Mouse (Mus musculus): Measurements from ENCODE around the gene Unk. TPM values are rescaled to one million over a fixed set of nuclear protein-coding genes. Genes with fewer than 3 reads are reported as not detected.

The Unk gene
- polyA plus RNA-seq, 1 experiment from 2014 or later = 27.3 TPM

GRCm38 (mm10) chr11:116075539-116076265, 45.6 kb downstream of the Unk start:
- H3K9ac ChIP-seq = no peak overlapping the region
- H3K4me2 ChIP-seq = 0 out of 2 replicates have a peak overlapping the region, but pooled peaks have one; percentile 2
- no peak for ATAC-seq (ENCODE audit: insufficient read depth, low FRiP score, low read depth)
- no peak overlapping the region for H3K4me3 ChIP-seq (replicated peaks)
- H3K9me3 ChIP-seq = no peaks in the 10 kb centered on the region
- 44% methylated on average over 20 of the region's 20 CpGs for WGBS
- H3K27me3 ChIP-seq (replicated peaks) = no peaks in the 10 kb centered on the region
- peaks cover 15% of the 10 kb centered on the region; the same call in 1 of the 2 replicates for H3K36me3 ChIP-seq
- no peak overlapping the region for H3K27ac ChIP-seq
- H3K4me1 ChIP-seq = peaks cover 13% of the 10 kb centered on the region

GRCm38 (mm10) chr11:116076266-116076540, 46.1 kb downstream of the Unk start:
- no peak overlapping the region for H3K4me3 ChIP-seq (replicated peaks)
- H3K9ac ChIP-seq = no peak overlapping the region
- peaks cover 16% of the 10 kb centered on the region for H3K4me1 ChIP-seq
- peak overlapping the region; percentile 54; the same call in 1 of the 2 replicates for H3K4me2 ChIP-seq
- WGBS = 45% methylated on average over 7 of the region's 7 CpGs
- H3K36me3 ChIP-seq = peaks cover 19% of the 10 kb centered on the region
- H3K27ac ChIP-seq = no peak overlapping the region
- H3K27me3 ChIP-seq (replicated peaks) = no peaks in the 10 kb centered on the region
- no peak for ATAC-seq (ENCODE audit: insufficient read depth, low FRiP score, low read depth)
- H3K9me3 ChIP-seq = no peaks in the 10 kb centered on the region

GRCm38 (mm10) chr11:116076836-116077235, 46.7 kb downstream of the Unk start:
- Histone ChIP-seq H3K36me3 (peaks cover 25% of the 10 kb centered on the region), H3K4me1 (peaks cover 17% of the 10 kb centered on the region), H3K27me3 (replicated peaks) (no peaks in the 10 kb centered on the region), H3K4me3 (replicated peaks) (peak overlapping the region; percentile 28), H3K9me3 (no peaks in the 10 kb centered on the region), H3K4me2 (peak overlapping the region; percentile 54), H3K27ac (peak overlapping the region; percentile 89; the same call in 1 of the 2 replicates), H3K9ac (no peak overlapping the region)
- WGBS = 68% methylated on average over 7 of the region's 7 CpGs
- ATAC-seq (ENCODE audit: insufficient read depth, low FRiP score, low read depth) = no peak

GRCm38 (mm10) chr11:116077446-116078204, 47.5 kb downstream of the Unk start, which contains the start of gene Unc13d:
TSS of gene Unc13d (minus strand) at chr11:116077961.
- Histone ChIP-seq H3K27me3 (replicated peaks) (no peaks in the 10 kb centered on the region), H3K4me2 (peak within 1 kb of the TSS; percentile 54), H3K9me3 (no peaks in the 10 kb centered on the region), H3K4me3 (replicated peaks) (peak within 1 kb of the TSS; percentile 28), H3K4me1 (peaks cover 17% of the 10 kb centered on the region), H3K9ac (0 out of 2 replicates have a peak within 1 kb of the TSS, but pooled peaks have one; percentile 1), H3K27ac (peak within 1 kb of the TSS; percentile 89), H3K36me3 (peaks cover 33% of the 10 kb centered on the region)
- ATAC-seq (ENCODE audit: insufficient read depth, low FRiP score, low read depth) = peak; percentile 82
- 54% methylated on average over 22 of the region's 22 CpGs for WGBS

GRCm38 (mm10) chr11:116078221-116078620, 48.1 kb downstream of the Unk start:
- Histone ChIP-seq H3K4me3 (replicated peaks) (peak overlapping the region; percentile 28), H3K9ac (no peak overlapping the region), H3K27me3 (replicated peaks) (no peaks in the 10 kb centered on the region), H3K9me3 (no peaks in the 10 kb centered on the region), H3K27ac (peak overlapping the region; percentile 89), H3K4me2 (peak overlapping the region; percentile 54), H3K4me1 (peaks cover 17% of the 10 kb centered on the region), H3K36me3 (peaks cover 37% of the 10 kb centered on the region)
- ATAC-seq (ENCODE audit: insufficient read depth, low FRiP score, low read depth) = 0 out of 2 replicates have a peak, but pooled peaks have one; percentile 32
- WGBS = 9% methylated on average over 16 of the region's 16 CpGs

- no peak overlapping the region for H3K4me2 ChIP-seq
- no peaks in the 10 kb centered on the region for H3K27me3 ChIP-seq (replicated peaks)
- no peak overlapping the region for H3K9ac ChIP-seq
- peaks cover 42% of the 10 kb centered on the region for H3K36me3 ChIP-seq
- no peak for ATAC-seq (ENCODE audit: insufficient read depth, low FRiP score, low read depth)
- no peak overlapping the region for H3K4me3 ChIP-seq (replicated peaks)
- peaks cover 17% of the 10 kb centered on the region for H3K4me1 ChIP-seq
- H3K27ac ChIP-seq = peak overlapping the region; percentile 9; the same call in 1 of the 2 replicates
- no peaks in the 10 kb centered on the region for H3K9me3 ChIP-seq
- WGBS = 59% methylated on average over 10 of the region's 10 CpGs
Observed at GRCm38 (mm10) chr11:116078676-116079320, 48.7 kb downstream of the Unk start.

GRCm38 (mm10) chr11:116079511-116079910, 49.4 kb downstream of the Unk start:
- H3K36me3 ChIP-seq = peaks cover 45% of the 10 kb centered on the region
- H3K4me1 ChIP-seq = peaks cover 18% of the 10 kb centered on the region
- no peak for ATAC-seq (ENCODE audit: insufficient read depth, low FRiP score, low read depth)
- WGBS = 71% methylated on average over 10 of the region's 10 CpGs
- H3K27me3 ChIP-seq (replicated peaks) = no peaks in the 10 kb centered on the region
- no peak overlapping the region for H3K27ac ChIP-seq
- no peaks in the 10 kb centered on the region for H3K9me3 ChIP-seq
- no peak overlapping the region for H3K4me2 ChIP-seq
- no peak overlapping the region for H3K9ac ChIP-seq
- H3K4me3 ChIP-seq (replicated peaks) = no peak overlapping the region

GRCm38 (mm10) chr11:116081081-116081480, 51.0 kb downstream of the Unk start:
- 63% methylated on average over 6 of the region's 6 CpGs for WGBS
- Histone ChIP-seq H3K4me3 (replicated peaks) (no peak overlapping the region), H3K27ac (no peak overlapping the region), H3K27me3 (replicated peaks) (no peaks in the 10 kb centered on the region), H3K4me1 (peaks cover 29% of the 10 kb centered on the region), H3K9me3 (no peaks in the 10 kb centered on the region), H3K4me2 (no peak overlapping the region), H3K36me3 (peaks cover 45% of the 10 kb centered on the region), H3K9ac (no peak overlapping the region)
- no peak for ATAC-seq (ENCODE audit: insufficient read depth, low FRiP score, low read depth)

- Histone ChIP-seq H3K4me3 (replicated peaks) (no peak overlapping the region), H3K9ac (no peak overlapping the region), H3K27me3 (replicated peaks) (no peaks in the 10 kb centered on the region), H3K4me1 (peaks cover 26% of the 10 kb centered on the region), H3K27ac (no peak overlapping the region), H3K36me3 (peaks cover 45% of the 10 kb centered on the region), H3K4me2 (no peak overlapping the region), H3K9me3 (no peaks in the 10 kb centered on the region)
- WGBS = 88% methylated on average over 14 of the region's 14 CpGs
- ATAC-seq (ENCODE audit: insufficient read depth, low FRiP score, low read depth) = no peak
Observed at GRCm38 (mm10) chr11:116083096-116083672, 53.1 kb downstream of the Unk start.

GRCm38 (mm10) chr11:116084166-116084565, 54.0 kb downstream of the Unk start:
- Histone ChIP-seq H3K4me2 (no peak overlapping the region), H3K9ac (no peak overlapping the region), H3K4me1 (peaks cover 25% of the 10 kb centered on the region), H3K9me3 (no peaks in the 10 kb centered on the region), H3K27ac (peak overlapping the region; percentile 26; the same call in 1 of the 2 replicates), H3K4me3 (replicated peaks) (no peak overlapping the region), H3K27me3 (replicated peaks) (no peaks in the 10 kb centered on the region), H3K36me3 (peaks cover 42% of the 10 kb centered on the region)
- WGBS = 77% methylated on average over 6 of the region's 6 CpGs
- ATAC-seq (ENCODE audit: insufficient read depth, low FRiP score, low read depth) = no peak

- 3% methylated on average over 40 of the region's 43 CpGs for WGBS
- peak; percentile 97 for ATAC-seq (ENCODE audit: insufficient read depth, low FRiP score, low read depth)
- Histone ChIP-seq H3K9ac (no peak within 1 kb of the TSS; the same call in 1 of the 2 replicates), H3K9me3 (no peaks in the 10 kb centered on the region), H3K4me1 (peaks cover 20% of the 10 kb centered on the region), H3K4me2 (peak within 1 kb of the TSS; percentile 60), H3K27me3 (replicated peaks) (no peaks in the 10 kb centered on the region), H3K27ac (peak within 1 kb of the TSS; percentile 86), H3K4me3 (replicated peaks) (peak within 1 kb of the TSS; percentile 53), H3K36me3 (peaks cover 23% of the 10 kb centered on the region)
Observed at GRCm38 (mm10) chr11:116086258-116087193, 56.4 kb downstream of the Unk start, which contains the start of gene Wbp2. TSS of gene Wbp2 (minus strand) at chr11:116086995.
